Mouse (Mus musculus): Measurements from ENCODE around the gene AC124502.3.

DNA sequence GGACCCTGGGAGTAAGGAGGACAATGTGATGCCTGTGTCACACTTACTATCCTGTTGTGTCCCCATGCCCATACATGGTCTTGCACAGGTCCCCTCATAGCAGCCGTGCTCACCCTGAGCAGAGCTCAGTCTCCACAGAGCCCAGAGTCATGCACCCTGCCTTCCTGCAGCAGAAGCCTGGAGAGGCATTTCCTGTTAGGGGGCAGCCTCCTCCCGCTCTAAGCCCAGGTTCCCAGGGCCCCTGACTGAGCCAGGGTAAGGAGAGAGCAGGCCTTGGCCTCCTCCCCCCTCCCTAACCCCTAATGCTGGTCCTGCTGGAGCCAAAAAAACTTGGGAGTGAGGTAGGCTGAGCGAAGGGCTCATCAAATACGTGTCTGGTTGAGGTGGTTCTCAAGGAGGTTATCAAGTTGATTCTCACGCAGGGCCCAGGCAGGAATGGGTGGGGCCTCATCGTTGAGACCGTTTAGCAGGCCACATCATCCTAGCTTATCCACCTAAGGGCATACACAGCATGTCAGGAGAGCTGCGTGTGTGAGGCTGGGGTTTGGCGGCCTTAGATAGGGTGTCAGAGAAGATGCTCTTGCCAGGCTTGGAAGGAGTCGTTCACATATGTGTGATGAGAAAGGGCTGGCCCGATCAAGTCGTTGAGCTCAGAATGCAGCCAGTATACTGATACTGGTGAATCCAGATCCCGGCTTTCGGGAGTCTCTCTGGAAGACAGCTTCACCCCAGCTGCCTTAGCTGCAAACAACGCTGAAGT lies 28.5 kb downstream of the AC124502.3 start:
- TF ChIP-seq CTCF (IDR thresholded peaks at IDR 0.05; ENCODE audit: low read depth) (no peak), EP300 (optimal IDR thresholded peaks at IDR 0.05) (no peak)
